Mouse (Mus musculus) mouse embryonic stem cell (cell line): ENCODE data around the gene Orc3.

ENCODE experiments used
- in situ Hi-C, 2 experiments: fragments of 300-500 bp; cut with MboI; formaldehyde crosslinking; loops; 1 replicate in 1 of 2; 3 replicates in 1 of 2; pipeline ENCODE4 v1.14.3; 2019 to 2020; ENCODE audit warnings: low sequenced_read_pairs in 2 of 2, low pct_unique_long_range_greater_than_20kb in 1 of 2, mixed read lengths in 1 of 2; ENCODE audit not compliant: unreplicated experiment in 1 of 2

Orc3 gene

DNA sequence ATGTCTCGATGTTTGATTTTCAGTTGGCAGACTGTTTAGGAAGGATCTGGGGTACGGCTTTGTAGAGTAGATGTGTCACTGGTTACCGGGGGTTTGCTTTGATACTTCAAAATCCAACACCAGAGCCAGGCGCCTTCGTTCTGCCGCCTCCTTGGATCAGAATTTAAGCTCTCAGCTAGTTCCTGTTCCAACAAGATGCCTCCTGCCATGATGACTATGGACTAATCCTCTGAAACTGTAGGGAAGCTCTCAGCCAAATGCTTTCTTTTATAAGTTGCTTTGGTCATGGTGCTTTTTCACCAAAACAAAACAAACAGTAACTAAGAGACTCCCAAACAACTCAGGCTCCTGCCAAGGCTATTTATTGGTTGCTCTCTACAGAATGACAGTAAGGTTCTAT, 11.6 kb downstream of the Orc3 start:
- in situ Hi-C loops, result no loop called here

- in situ Hi-C loops, result loop anchor here in 1 of 2 experiments (25.0 kb wide), 1 partner anchor 327 kb away; no protein-coding TSS in a partner anchor
Observed at GRCm38 (mm10) chr4:34584871-34585607, 29.7 kb downstream of the Orc3 start.

DNA sequence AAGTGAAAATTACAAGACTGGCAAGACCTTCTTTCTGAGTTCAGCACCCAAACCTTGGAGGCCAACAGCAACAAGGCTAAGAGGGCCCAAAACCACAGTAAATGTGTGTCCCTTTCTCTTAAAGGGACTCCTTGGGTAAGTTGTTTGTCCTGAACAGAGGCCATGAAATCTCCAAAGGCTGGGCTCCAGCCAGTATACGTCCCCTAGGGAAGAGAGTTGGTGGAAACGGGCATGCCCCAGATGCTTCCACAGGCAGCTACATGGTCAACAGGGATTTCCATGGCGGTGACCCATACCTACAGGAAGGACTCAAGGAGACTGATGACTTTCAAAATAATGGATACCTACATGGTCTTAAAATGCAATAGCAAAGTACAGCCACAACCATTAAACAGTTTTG, 31.3 kb downstream of the Orc3 start:
- in situ Hi-C loops, result loop anchor here in 1 of 2 experiments (25.0 kb wide), 1 partner anchor 329 kb away; no protein-coding TSS in a partner anchor

DNA sequence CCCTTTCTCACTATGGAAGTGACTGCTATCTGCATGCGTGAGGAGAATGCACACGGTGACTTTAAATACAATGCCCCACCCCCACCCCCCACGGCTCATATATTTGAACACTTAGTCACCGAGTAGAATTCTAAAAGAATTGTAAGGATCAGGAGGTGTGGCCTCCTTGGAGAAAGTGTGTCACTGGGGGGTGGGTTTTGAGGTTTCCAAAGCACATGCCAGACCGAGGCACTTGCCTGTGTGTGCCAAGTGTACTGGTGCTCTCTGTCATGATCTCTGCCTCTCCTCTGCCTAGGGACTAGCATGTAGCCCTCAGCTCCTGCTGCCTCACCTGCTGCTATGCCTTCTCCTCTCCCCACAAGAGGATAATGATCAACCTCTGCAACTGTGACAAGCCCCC, 32.3 kb downstream of the Orc3 start:
- in situ Hi-C loops, result loop anchor here in 1 of 2 experiments (25.0 kb wide), 1 partner anchor 330 kb away; no protein-coding TSS in a partner anchor

- in situ Hi-C loops, result loop anchor here in 1 of 2 experiments (25.0 kb wide), 1 partner anchor 330 kb away; no protein-coding TSS in a partner anchor
Observed at GRCm38 (mm10) chr4:34581990-34582389, 32.8 kb downstream of the Orc3 start.

GRCm38 (mm10) chr4:34581489-34581888, 33.3 kb downstream of the Orc3 start:
- in situ Hi-C loops, result loop anchor here in 1 of 2 experiments (25.0 kb wide), 1 partner anchor 331 kb away; no protein-coding TSS in a partner anchor

DNA sequence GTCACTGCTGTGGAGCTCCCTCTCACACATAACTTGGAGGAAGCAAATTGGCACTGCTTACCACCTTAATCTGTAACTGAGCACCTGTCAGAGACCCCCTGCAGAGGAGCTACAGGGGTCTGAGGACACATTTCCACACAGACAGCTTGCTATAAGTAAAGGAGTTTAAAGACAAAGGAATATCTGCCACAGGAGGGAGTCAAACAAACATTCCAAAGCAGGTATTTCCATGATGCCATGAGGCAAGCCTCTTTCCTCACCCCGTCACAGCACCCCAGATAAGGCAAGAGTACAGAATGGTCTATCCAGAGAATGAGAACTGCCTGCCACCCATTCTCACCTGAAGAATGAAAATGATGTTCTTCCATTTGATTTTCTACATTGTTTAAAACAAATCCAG, 35.5 kb downstream of the Orc3 start:
- in situ Hi-C loops, result loop anchor here in 1 of 2 experiments (25.0 kb wide), 1 partner anchor 333 kb away; no protein-coding TSS in a partner anchor

GRCm38 (mm10) chr4:34577028-34577427, 37.7 kb downstream of the Orc3 start:
- in situ Hi-C loops, result loop anchor here in 1 of 2 experiments (25.0 kb wide), 1 partner anchor 335 kb away; no protein-coding TSS in a partner anchor

DNA sequence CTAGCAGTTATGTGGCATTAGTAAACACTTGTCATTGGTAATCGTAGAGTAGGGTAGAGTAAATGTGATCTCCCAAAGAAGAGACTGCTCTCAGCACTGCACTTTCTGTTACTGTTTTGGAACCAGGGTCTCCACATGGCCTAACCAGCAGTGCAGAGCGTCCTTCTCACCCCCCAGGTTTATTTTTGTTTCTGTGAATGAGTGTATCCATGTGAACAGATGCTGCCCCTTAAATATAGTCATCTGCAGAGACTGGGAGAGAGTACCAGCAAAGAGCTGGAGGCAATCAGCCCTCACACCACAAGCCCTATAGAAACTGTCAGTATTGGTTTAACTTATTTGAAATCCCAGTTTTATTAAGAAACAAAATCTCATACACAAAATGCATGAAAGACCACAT, 41.9 kb downstream of the Orc3 start:
- in situ Hi-C loops, result loop anchor here in 1 of 2 experiments (25.0 kb wide), 1 partner anchor 1211 kb away; no protein-coding TSS in a partner anchor

GRCm38 (mm10) chr4:34566226-34566625, 48.5 kb downstream of the Orc3 start:
- in situ Hi-C loops, result loop anchor here in 1 of 2 experiments (25.0 kb wide), 1 partner anchor 1204 kb away; no protein-coding TSS in a partner anchor

DNA sequence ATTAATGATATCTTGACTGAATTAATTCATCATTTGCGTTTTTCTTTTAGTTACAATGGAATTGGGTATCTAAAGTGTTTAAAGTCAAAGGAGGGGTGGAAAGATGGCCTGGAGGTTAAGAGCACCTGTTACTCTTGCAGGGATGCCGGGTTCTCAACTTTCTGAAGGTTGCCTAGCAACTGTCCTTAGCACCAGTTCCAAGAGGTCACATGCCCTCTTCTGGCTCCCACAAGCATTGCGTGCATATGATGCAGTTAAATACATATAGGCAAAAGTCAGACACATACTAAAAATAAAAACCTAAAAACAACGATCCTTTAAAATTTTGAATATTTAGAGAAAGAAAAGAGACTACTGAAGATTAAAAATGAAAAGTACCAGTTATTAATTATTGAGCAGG, 53.8 kb downstream of the Orc3 start:
- in situ Hi-C loops, result loop anchor here in 1 of 2 experiments (25.0 kb wide), 1 partner anchor 1199 kb away; no protein-coding TSS in a partner anchor

GRCm38 (mm10) chr4:34556183-34556582, 58.6 kb downstream of the Orc3 start:
- in situ Hi-C loops, result loop anchor here in 1 of 2 experiments (25.0 kb wide), 1 partner anchor 1194 kb away; no protein-coding TSS in a partner anchor

DNA sequence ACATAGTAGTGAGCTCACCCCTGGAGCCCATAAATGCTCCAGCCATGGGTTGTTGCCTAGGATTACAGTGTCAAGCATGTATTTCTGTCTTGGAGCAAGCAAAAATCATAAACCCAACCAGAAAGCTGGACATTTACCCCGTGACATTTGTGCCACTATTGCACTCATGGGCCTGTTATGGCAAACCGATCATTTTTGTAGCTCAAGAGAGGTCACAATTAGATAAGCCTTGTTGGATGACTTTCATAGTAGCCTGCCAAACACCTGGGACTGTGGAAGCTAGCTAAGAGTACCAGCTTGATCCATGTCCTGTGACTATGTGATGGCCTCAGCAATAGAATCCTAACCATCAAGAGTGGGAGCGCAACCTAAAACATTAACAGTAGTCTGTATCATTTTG, 59.1 kb downstream of the Orc3 start:
- in situ Hi-C loops, result loop anchor here in 1 of 2 experiments (25.0 kb wide), 1 partner anchor 1193 kb away; no protein-coding TSS in a partner anchor

- in situ Hi-C loops, result loop anchor here in 1 of 2 experiments (25.0 kb wide), 1 partner anchor 1192 kb away; no protein-coding TSS in a partner anchor
Observed at GRCm38 (mm10) chr4:34554596-34554995, 60.1 kb downstream of the Orc3 start.

GRCm38 (mm10) chr4:34551966-34552365, 62.8 kb downstream of the Orc3 start:
- in situ Hi-C loops, result loop anchor here in 1 of 2 experiments (25.0 kb wide), 1 partner anchor 1190 kb away; no protein-coding TSS in a partner anchor

GRCm38 (mm10) chr4:34551098-34551809, 63.5 kb downstream of the Orc3 start:
- in situ Hi-C loops, result loop anchor here in 1 of 2 experiments (25.0 kb wide), 1 partner anchor 1189 kb away; no protein-coding TSS in a partner anchor

GRCm38 (mm10) chr4:34550748-34551097, 64.0 kb downstream of the Orc3 start, which contains the start of gene Akirin2:
Akirin2 (plus strand) TSS chr4:34550937.
- in situ Hi-C loops, result loop anchor here in 1 of 2 experiments (25.0 kb wide), 1 partner anchor 1188 kb away; no protein-coding TSS in a partner anchor

DNA sequence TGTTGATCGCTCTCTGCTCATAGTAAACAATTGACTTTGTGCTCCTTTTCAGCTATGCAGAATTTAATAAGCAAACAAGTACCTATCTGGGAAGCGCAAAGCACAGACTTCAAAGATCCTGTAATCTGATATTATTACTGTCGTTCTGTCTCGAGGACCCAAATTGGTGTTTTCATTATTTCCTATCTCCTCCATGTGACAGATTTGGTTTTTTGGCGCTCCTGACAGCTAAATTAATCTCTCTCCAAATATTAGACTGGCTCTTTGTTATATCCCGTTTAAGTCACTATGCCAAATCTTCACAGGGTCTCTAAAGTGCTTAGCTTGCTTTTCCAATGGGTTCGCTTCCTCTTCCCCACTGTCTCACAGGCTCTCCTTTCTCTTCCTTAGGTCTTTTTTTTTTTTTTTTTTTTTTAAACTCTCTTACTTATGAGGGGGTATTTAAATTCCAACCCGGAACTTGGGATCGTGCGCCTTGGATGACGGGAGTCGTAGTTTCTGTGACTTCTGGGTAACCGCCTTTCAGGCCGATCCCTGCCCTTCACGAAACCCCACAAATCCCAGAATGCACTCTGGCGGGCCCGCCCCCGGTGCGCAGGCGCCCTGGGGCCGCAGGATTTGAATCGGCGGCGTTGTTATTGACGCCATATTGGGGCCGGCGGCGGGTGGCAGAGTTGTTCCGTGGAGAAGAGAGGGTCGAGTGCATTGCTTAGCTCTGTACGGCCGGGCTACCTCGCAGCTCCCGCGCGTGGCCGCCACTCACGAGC, 64.6 kb downstream of the Orc3 start:
- in situ Hi-C loops, result loop anchor here in 1 of 2 experiments (25.0 kb wide), 1 partner anchor 1188 kb away; no protein-coding TSS in a partner anchor
